ENCODE assay signal across 12 mouse cellular contexts in the genomic region with DNA sequence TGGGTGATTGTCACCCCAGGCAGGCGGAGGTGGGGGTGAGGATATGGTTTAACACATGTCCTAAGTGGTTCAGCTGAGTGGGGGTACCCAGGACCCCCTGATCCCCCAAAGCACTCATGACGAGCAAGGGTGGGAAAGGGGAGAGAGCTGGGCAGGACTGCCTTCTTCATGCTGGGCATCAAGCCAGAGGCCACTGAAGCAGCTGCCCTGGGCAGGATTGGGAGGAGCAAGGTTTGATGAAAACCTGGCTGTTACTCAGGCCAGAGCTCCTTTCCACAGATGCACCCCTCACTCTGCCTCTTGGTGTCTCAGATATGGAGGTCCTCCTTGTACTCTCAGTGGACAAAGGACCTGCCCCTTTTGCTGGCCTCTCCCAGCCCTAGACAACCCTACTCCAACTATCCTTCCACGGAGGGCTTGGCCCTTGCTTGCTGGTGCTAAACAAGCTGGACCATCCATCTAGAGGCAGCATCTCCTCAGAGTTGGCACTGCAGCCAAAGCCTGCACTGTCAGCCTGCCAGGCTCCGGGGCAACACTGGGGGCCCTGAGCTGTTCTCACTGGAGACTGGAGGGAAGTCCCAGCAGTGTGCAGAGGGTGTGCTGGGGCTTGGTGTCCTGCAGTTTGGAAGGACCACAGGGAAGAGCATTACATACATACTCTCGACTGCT.
DNase-seq lines count a peak whose midpoint lies in the region; ATAC-seq and TF ChIP-seq lines count a peak whose summit lies in the region.
"Had no signal": no experiment of that assay in that cellular context is flagged by ENCODE, and none has a peak within 500 bp of the region (broad histone marks: within the 10 kb centered on the region; RNA-seq: fewer than 3 reads in every experiment).

No protein-coding gene starts in this region.

- TF ChIP-seq CTCF in lung, postnatal 0 days (IDR thresholded peaks at IDR 0.05) = no peak
- TF ChIP-seq CTCF in midbrain, postnatal 0 days (IDR thresholded peaks at IDR 0.05) = no peak

- no peak overlapping the region for H3K9ac ChIP-seq in heart, embryonic 11.5 days (ENCODE audit: low read depth, low read length)
- no peak overlapping the region for H3K9ac ChIP-seq in lung, postnatal 0 days (replicated peaks; ENCODE audit: low read depth)
- H3K9ac ChIP-seq in midbrain, postnatal 0 days (replicated peaks; ENCODE audit: low read length, poor library complexity, severe bottlenecking) = no peak overlapping the region
- H3K9ac ChIP-seq: embryonic facial prominence, embryonic 15.5 days; limb, embryonic 13.5 days had no signal

- no peaks in the 10 kb centered on the region for H3K27me3 ChIP-seq in heart, embryonic 11.5 days (ENCODE audit: control insufficient read depth, insufficient read depth, low read length)
- no peaks in the 10 kb centered on the region for H3K27me3 ChIP-seq in lung, postnatal 0 days (replicated peaks; ENCODE audit: insufficient read depth, low read length)
- no peaks in the 10 kb centered on the region for H3K27me3 ChIP-seq in midbrain, postnatal 0 days (ENCODE audit: insufficient read depth, low read length)
- H3K27me3 ChIP-seq: embryonic facial prominence, embryonic 15.5 days; limb, embryonic 13.5 days had no signal

- no peak overlapping the region for H3K4me3 ChIP-seq in heart, embryonic 11.5 days (ENCODE audit: low read depth, low read length)
- H3K4me3 ChIP-seq in lung, postnatal 0 days (ENCODE audit: low read depth, low read length) = no peak overlapping the region
- no peak overlapping the region for H3K4me3 ChIP-seq in midbrain, postnatal 0 days (ENCODE audit: low read depth, low read length)
- H3K4me3 ChIP-seq: embryonic facial prominence, embryonic 15.5 days; limb, embryonic 13.5 days had no signal

- H3K4me2 ChIP-seq in heart, embryonic 11.5 days = no peak overlapping the region
- no peak overlapping the region for H3K4me2 ChIP-seq in lung, postnatal 0 days (replicated peaks; ENCODE audit: low read depth, low read length)
- H3K4me2 ChIP-seq in midbrain, postnatal 0 days (ENCODE audit: low read depth, low read length, poor library complexity, severe bottlenecking) = no peak overlapping the region
- H3K4me2 ChIP-seq: embryonic facial prominence, embryonic 15.5 days; limb, embryonic 13.5 days had no signal

- H3K9me3 ChIP-seq in heart, embryonic 11.5 days (replicated peaks; ENCODE audit: control insufficient read depth, low read length) = no peaks in the 10 kb centered on the region
- H3K9me3 ChIP-seq in lung, postnatal 0 days (ENCODE audit: low read length) = no peaks in the 10 kb centered on the region
- no peaks in the 10 kb centered on the region for H3K9me3 ChIP-seq in midbrain, postnatal 0 days (ENCODE audit: low read length)
- H3K9me3 ChIP-seq: embryonic facial prominence, embryonic 15.5 days; G1E; limb, embryonic 13.5 days had no signal

- no peak overlapping the region for H3K27ac ChIP-seq in heart, embryonic 11.5 days (ENCODE audit: low read depth, low read length)
- no peak overlapping the region for H3K27ac ChIP-seq in lung, postnatal 0 days (ENCODE audit: low read length)
- H3K27ac ChIP-seq in midbrain, postnatal 0 days (ENCODE audit: low read depth, low read length) = no peak overlapping the region
- H3K27ac ChIP-seq: embryonic facial prominence, embryonic 15.5 days; kidney, postnatal 0 days; limb, embryonic 13.5 days; macrophage had no signal

- no peak for ATAC-seq in heart, embryonic 11.5 days (replicated peaks; ENCODE audit: insufficient number of reproducible peaks, low FRiP score, low TSS enrichment)
- ATAC-seq in lung, postnatal 0 days = no peak
- peak; percentile 45; the same call in 1 of the 2 replicates for ATAC-seq in midbrain, postnatal 0 days (ENCODE audit: low FRiP score)

- peaks cover 5% of the 10 kb centered on the region; the same call in 1 of the 2 replicates for H3K4me1 ChIP-seq in heart, embryonic 11.5 days (ENCODE audit: control insufficient read depth, insufficient read depth, low read length)
- peaks cover 8% of the 10 kb centered on the region; the same call in 1 of the 2 replicates for H3K4me1 ChIP-seq in lung, postnatal 0 days (ENCODE audit: insufficient read depth, low read depth, low read length)
- H3K4me1 ChIP-seq in midbrain, postnatal 0 days (ENCODE audit: insufficient read depth, low read length) = peaks cover 3% of the 10 kb centered on the region; the same call in 1 of the 2 replicates
- H3K4me1 ChIP-seq: limb, embryonic 13.5 days had no signal

- TF ChIP-seq EP300 in lung, postnatal 0 days (IDR thresholded peaks at IDR 0.05) = no peak

- no peaks in the 10 kb centered on the region for H3K36me3 ChIP-seq in heart, embryonic 11.5 days (ENCODE audit: control insufficient read depth, insufficient read depth, low read length)
- H3K36me3 ChIP-seq in lung, postnatal 0 days (ENCODE audit: insufficient read depth, low read length) = 0 out of 2 replicates have a peak, but pooled peaks cover 8% of the 10 kb centered on the region
- no peaks in the 10 kb centered on the region for H3K36me3 ChIP-seq in midbrain, postnatal 0 days (ENCODE audit: insufficient read depth, low read length)

- DNase-seq in heart, postnatal 4 days = peak; percentile 42
- DNase-seq in lung, postnatal 0 days (ENCODE audit: low spot score) = peak; percentile 6
- no peak for DNase-seq in lung, adult 18-20 months
- DNase-seq in cerebellum, adult 8-10 months = peak; percentile 49
- DNase-seq in midbrain, postnatal 0 days (ENCODE audit: low spot score) = peak; percentile 54
- DNase-seq in urinary bladder, postnatal 14 days (ENCODE audit: low spot score) = no peak

- 76% methylated on average over 5 of the region's 5 CpGs for WGBS in heart, embryonic 11.5 days (ENCODE audit: insufficient replicate concordance)
- 59% methylated on average over 5 of the region's 5 CpGs for WGBS in lung, postnatal 0 days
- 74% methylated on average over 5 of the region's 5 CpGs for WGBS in midbrain, postnatal 0 days

Comparison
In these comparisons a context has a peak if more than half of its experiments do, and no peak if none do; other contexts are left out.
1. DNase-seq: peak in heart, postnatal 4 days (single experiment), lung, postnatal 0 days (single experiment), cerebellum, adult 8-10 months (single experiment) and midbrain, postnatal 0 days (single experiment); none in lung, adult 18-20 months (0 of 2) and urinary bladder, postnatal 14 days (single experiment).